Mouse (Mus musculus): ENCODE results near the gene Rdh1. TPM values are rescaled to one million over a fixed set of nuclear protein-coding genes. Genes with fewer than 3 reads are reported as not detected.

The Rdh1 gene
- polyA plus RNA-seq, 1 experiment from 2014 or later = not detected

GRCm38 (mm10) chr10:127736916-127737315 lies 22.6 kb upstream of the Rdh1 start:
- Histone ChIP-seq H3K4me3 (no peak overlapping the region), H3K4me1 (peaks cover 19% of the 10 kb centered on the region), H3K27ac (no peak overlapping the region), H3K36me3 (peaks cover 9% of the 10 kb centered on the region), H3K27me3 (ENCODE audit: low read depth, poor library complexity, severe bottlenecking) (no peaks in the 10 kb centered on the region), H3K9me3 (replicated peaks) (no peaks in the 10 kb centered on the region)
- 75% methylated on average over 4 of the region's 4 CpGs for WGBS
- no peak for DNase-seq (ENCODE audit: low spot score)

- Histone ChIP-seq H3K27me3 (ENCODE audit: low read depth, poor library complexity, severe bottlenecking) (no peaks in the 10 kb centered on the region), H3K4me1 (peaks cover 19% of the 10 kb centered on the region), H3K36me3 (peaks cover 16% of the 10 kb centered on the region), H3K4me3 (no peak overlapping the region), H3K9me3 (replicated peaks) (no peaks in the 10 kb centered on the region), H3K27ac (no peak overlapping the region)
- DNase-seq (ENCODE audit: low spot score) = no peak
- 24% methylated on average over 2 of the region's 2 CpGs for WGBS
These were observed 22.0 kb upstream of the Rdh1 start for GRCm38 (mm10) chr10:127737552-127737951.

GRCm38 (mm10) chr10:127738151-127738882 lies 21.2 kb upstream of the Rdh1 start:
- Histone ChIP-seq H3K36me3 (peaks cover 23% of the 10 kb centered on the region), H3K27ac (no peak overlapping the region), H3K9me3 (replicated peaks) (no peaks in the 10 kb centered on the region), H3K4me3 (peak overlapping the region; percentile 17; the same call in 1 of the 2 replicates), H3K27me3 (ENCODE audit: low read depth, poor library complexity, severe bottlenecking) (no peaks in the 10 kb centered on the region), H3K4me1 (peaks cover 19% of the 10 kb centered on the region)
- peak; percentile 58 for DNase-seq (ENCODE audit: low spot score)
- 48% methylated on average over 13 of the region's 13 CpGs for WGBS

- peaks cover 32% of the 10 kb centered on the region for H3K36me3 ChIP-seq
- WGBS = 10% methylated on average over 50 of the region's 61 CpGs
- H3K27me3 ChIP-seq (ENCODE audit: low read depth, poor library complexity, severe bottlenecking) = no peaks in the 10 kb centered on the region
These were observed 20.3 kb upstream of the Rdh1 start, which contains the start of gene Zbtb39 for GRCm38 (mm10) chr10:127739083-127739660. Zbtb39 (plus strand) TSS chr10:127739538.

DNA sequence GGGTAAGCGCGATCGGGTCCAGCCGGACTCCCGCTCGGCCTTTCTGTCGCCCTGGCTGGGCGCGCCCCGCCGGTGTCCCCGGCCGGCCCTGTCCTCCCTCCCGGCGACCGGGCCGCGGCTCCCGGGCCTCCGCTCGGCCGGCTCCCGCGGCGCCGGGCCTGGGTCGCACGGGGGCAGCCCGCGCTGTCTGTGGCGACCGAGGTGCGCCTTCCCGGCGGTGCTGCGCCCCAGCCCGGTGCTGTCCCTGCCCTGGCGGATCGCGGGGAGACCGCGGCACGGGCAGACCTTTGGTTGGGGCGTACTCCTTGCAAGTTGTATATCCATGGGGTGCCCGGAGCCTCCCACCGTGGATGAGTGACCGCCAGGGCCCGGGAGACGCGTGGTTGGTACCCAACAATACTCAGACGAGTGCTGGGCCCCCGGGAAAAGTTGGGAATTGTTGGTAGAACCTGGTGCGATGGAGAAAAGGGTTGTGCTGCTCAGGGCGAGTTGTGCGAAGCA lies 19.8 kb upstream of the Rdh1 start:
- peak overlapping the region; percentile 100 for H3K4me3 ChIP-seq
- peaks cover 19% of the 10 kb centered on the region for H3K4me1 ChIP-seq
- H3K27ac ChIP-seq = peak overlapping the region; percentile 97
- DNase-seq (ENCODE audit: low spot score) = peak; percentile 70
- WGBS = under 1% methylated on average over 55 of the region's 55 CpGs
- no peaks in the 10 kb centered on the region for H3K27me3 ChIP-seq (ENCODE audit: low read depth, poor library complexity, severe bottlenecking)
- peaks cover 37% of the 10 kb centered on the region for H3K36me3 ChIP-seq
- H3K9me3 ChIP-seq (replicated peaks) = no peaks in the 10 kb centered on the region

More at GRCm38 (mm10) chr10:127739083-127739660, 20.3 kb upstream of the Rdh1 start, which contains the start of gene Zbtb39:
- H3K4me1 ChIP-seq = peaks cover 19% of the 10 kb centered on the region
- peak within 1 kb of the TSS; percentile 100 for H3K4me3 ChIP-seq
- peak within 1 kb of the TSS; percentile 97 for H3K27ac ChIP-seq
- H3K9me3 ChIP-seq (replicated peaks) = no peaks in the 10 kb centered on the region
- DNase-seq (ENCODE audit: low spot score) = peak; percentile 89

- Histone ChIP-seq H3K27ac (no peak overlapping the region), H3K27me3 (ENCODE audit: low read depth, poor library complexity, severe bottlenecking) (no peaks in the 10 kb centered on the region), H3K36me3 (peaks cover 78% of the 10 kb centered on the region), H3K9me3 (replicated peaks) (no peaks in the 10 kb centered on the region), H3K4me1 (peaks cover 28% of the 10 kb centered on the region), H3K4me3 (no peak overlapping the region)
- WGBS = 59% methylated on average over 5 of the region's 5 CpGs
- peak; percentile 69 for DNase-seq (ENCODE audit: low spot score)
These were observed 14.9 kb upstream of the Rdh1 start for GRCm38 (mm10) chr10:127744661-127745060.

DNA sequence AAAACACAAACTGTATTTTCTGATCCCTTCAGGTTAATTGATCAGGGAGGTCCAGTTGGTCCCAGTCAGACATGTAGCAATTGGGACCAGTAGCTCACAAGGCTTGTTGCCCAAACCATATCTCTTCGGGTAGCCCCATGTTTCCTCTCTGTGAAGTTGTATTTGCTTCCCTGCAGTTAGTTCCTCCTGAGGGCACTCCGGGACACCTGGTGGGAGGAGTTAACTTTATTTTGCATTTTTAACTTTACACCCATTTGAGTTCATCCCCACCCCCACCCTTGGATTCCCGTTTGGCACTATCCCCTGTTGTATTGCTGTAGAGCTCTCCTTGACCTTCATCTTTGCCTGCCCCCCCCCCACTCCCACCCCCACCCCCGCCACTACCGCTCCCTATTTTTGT lies 13.6 kb upstream of the Rdh1 start:
- DNase-seq (ENCODE audit: low spot score) = no peak
- Histone ChIP-seq H3K27me3 (ENCODE audit: low read depth, poor library complexity, severe bottlenecking) (no peaks in the 10 kb centered on the region), H3K4me1 (peaks cover 29% of the 10 kb centered on the region), H3K27ac (no peak overlapping the region), H3K36me3 (peaks cover 78% of the 10 kb centered on the region), H3K4me3 (no peak overlapping the region), H3K9me3 (replicated peaks) (no peaks in the 10 kb centered on the region)
- WGBS = 82% methylated on average over 5 of the region's 5 CpGs

- no peak for DNase-seq (ENCODE audit: low spot score)
- no peaks in the 10 kb centered on the region for H3K27me3 ChIP-seq (ENCODE audit: low read depth, poor library complexity, severe bottlenecking)
- 91% methylated on average over 8 of the region's 8 CpGs for WGBS
- H3K36me3 ChIP-seq = peaks cover 66% of the 10 kb centered on the region
- no peak overlapping the region for H3K4me3 ChIP-seq
- no peaks in the 10 kb centered on the region for H3K9me3 ChIP-seq (replicated peaks)
- no peak overlapping the region for H3K27ac ChIP-seq
- H3K4me1 ChIP-seq = peaks cover 28% of the 10 kb centered on the region
These were observed 12.3 kb upstream of the Rdh1 start for GRCm38 (mm10) chr10:127747254-127747653.

DNA sequence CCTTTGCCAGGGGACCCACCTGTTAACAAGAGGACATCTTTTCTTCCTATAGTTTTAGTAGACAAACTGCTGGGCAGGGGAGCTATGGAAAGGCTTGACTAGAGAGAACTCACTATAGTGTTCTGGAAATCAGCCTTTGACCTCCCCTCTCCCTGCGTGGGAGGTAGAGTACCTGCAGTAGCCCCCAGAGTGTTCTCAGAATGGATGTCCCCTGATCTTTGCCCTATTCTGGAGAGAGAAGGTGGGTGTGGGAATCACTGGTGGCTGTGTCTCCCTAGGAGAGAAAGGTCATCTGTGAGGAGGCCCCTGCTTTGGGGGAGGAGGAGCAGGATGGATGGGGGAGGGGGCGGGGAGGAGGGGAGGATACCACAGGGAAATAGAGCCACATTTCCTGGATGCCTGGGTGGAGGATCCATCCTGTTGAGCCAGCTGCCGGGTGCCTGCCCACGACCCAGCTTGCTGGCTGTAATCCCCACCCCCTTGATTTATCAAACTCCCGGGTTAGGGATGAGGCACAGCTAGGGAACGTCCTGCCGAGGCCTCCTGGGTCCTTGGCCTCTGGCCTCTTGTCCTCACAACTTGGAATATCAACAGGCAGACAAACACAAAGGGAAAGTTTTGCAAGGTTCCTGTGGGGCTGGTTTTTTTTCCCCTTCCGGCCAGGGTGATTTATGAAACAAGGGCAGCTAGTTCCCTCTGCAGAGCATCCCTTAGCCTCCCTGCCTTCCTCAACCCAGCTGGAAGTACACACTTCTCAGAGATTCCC lies 10.5 kb upstream of the Rdh1 start:
- Histone ChIP-seq H3K9me3 (replicated peaks) (no peaks in the 10 kb centered on the region), H3K4me3 (peak overlapping the region; percentile 16; the same call in 1 of the 2 replicates), H3K27ac (no peak overlapping the region), H3K27me3 (ENCODE audit: low read depth, poor library complexity, severe bottlenecking) (no peaks in the 10 kb centered on the region), H3K36me3 (peaks cover 48% of the 10 kb centered on the region), H3K4me1 (peaks cover 28% of the 10 kb centered on the region)
- no peak for DNase-seq (ENCODE audit: low spot score)
- WGBS = 9% methylated on average over 8 of the region's 8 CpGs

- WGBS = 51% methylated on average over 24 of the region's 24 CpGs
- Histone ChIP-seq H3K36me3 (peaks cover 36% of the 10 kb centered on the region), H3K27ac (peak overlapping the region; percentile 25; the same call in 1 of the 2 replicates), H3K4me3 (peak overlapping the region; percentile 24), H3K27me3 (ENCODE audit: low read depth, poor library complexity, severe bottlenecking) (no peaks in the 10 kb centered on the region), H3K4me1 (peaks cover 28% of the 10 kb centered on the region), H3K9me3 (replicated peaks) (no peaks in the 10 kb centered on the region)
- DNase-seq (ENCODE audit: low spot score) = no peak
These were observed 9.3 kb upstream of the Rdh1 start for GRCm38 (mm10) chr10:127750136-127750777.

GRCm38 (mm10) chr10:127751548-127751947 lies 8.0 kb upstream of the Rdh1 start, which contains the start of gene Gpr182:
Gpr182 (minus strand) TSS chr10:127751732.
- Histone ChIP-seq H3K36me3 (peaks cover 23% of the 10 kb centered on the region), H3K4me3 (peak within 1 kb of the TSS; percentile 24), H3K4me1 (peaks cover 33% of the 10 kb centered on the region), H3K27ac (no peak within 1 kb of the TSS), H3K27me3 (ENCODE audit: low read depth, poor library complexity, severe bottlenecking) (no peaks in the 10 kb centered on the region), H3K9me3 (replicated peaks) (no peaks in the 10 kb centered on the region)
- WGBS = 43% methylated on average over 8 of the region's 8 CpGs
- no peak for DNase-seq (ENCODE audit: low spot score)

DNA sequence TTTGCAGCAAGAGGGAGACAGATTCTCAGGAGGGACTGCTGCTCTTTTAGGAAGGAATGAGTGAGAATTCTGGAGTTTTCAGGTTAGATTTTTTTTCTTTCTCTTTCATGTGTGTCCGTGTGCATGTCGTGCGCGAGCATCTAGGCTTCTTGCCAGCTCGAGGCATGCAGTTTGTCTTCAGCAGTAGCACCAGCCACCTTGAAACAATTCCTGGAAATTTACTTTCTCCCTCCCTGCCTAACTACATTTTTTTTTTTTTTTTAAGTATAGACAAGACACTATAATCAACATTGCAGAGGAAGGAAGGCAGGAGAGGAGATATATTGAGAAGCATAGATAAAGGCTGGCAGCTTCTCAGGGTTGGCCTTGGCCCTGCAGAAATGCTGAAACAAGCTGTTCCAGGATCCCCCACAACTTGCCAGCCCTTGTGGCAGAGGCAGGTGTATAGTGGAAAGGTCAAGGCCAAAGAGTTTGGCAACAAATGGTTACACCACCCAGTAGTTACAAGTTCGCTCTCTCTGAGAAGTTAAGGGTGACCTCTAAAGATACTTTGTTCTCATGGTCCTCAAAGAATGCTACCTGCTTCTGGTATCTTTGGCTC lies 4.9 kb upstream of the Rdh1 start:
- no peak for DNase-seq (ENCODE audit: low spot score)
- Histone ChIP-seq H3K27me3 (ENCODE audit: low read depth, poor library complexity, severe bottlenecking) (no peaks in the 10 kb centered on the region), H3K27ac (no peak overlapping the region), H3K36me3 (no peaks in the 10 kb centered on the region), H3K4me1 (peaks cover 14% of the 10 kb centered on the region), H3K9me3 (replicated peaks) (no peaks in the 10 kb centered on the region), H3K4me3 (no peak overlapping the region)
- WGBS = 82% methylated on average over 6 of the region's 6 CpGs

Data from limb, embryonic 10.5 days (tissue).